Mouse (Mus musculus): ENCODE measurements around the gene Dhx16. TPM values are rescaled to one million over a fixed set of nuclear protein-coding genes. Genes with fewer than 3 reads are reported as not detected.

Dhx16 gene
- total RNA-seq, 2 experiments from 2014 or later = 43.3 to 48.3 TPM

GRCm38 (mm10) chr17:35859371-35859770 is 20.2 kb upstream of the Dhx16 start:
- no peak for DNase-seq (ENCODE audit: low spot score in 2 of 2)

- no peak for DNase-seq (ENCODE audit: low spot score in 2 of 2)
These were observed 19.8 kb upstream of the Dhx16 start for GRCm38 (mm10) chr17:35859835-35860234.

GRCm38 (mm10) chr17:35860831-35861197 is 18.8 kb upstream of the Dhx16 start:
- DNase-seq (ENCODE audit: low spot score in 2 of 2) = no peak

- DNase-seq (ENCODE audit: low spot score in 2 of 2) = peak; percentile 87 to 91
These were observed 18.3 kb upstream of the Dhx16 start, which contains the start of gene Nrm for GRCm38 (mm10) chr17:35861198-35861857. Gene Nrm (plus strand): TSS chr17:35861318.

GRCm38 (mm10) chr17:35864832-35865353 is 14.7 kb upstream of the Dhx16 start:
- no peak for DNase-seq (ENCODE audit: low spot score in 2 of 2)

GRCm38 (mm10) chr17:35865481-35866280 is 13.9 kb upstream of the Dhx16 start, which contains the start of gene Ppp1r18:
Gene Ppp1r18 (plus strand): TSS chr17:35865593.
- peak; percentile 65 to 70 for DNase-seq (ENCODE audit: low spot score in 2 of 2)

GRCm38 (mm10) chr17:35866281-35866831 is 13.3 kb upstream of the Dhx16 start:
- peak; percentile 77 for DNase-seq (ENCODE audit: low spot score in 2 of 2)

- DNase-seq (ENCODE audit: low spot score in 2 of 2) = peak; percentile 52 to 54
These were observed 12.4 kb upstream of the Dhx16 start for GRCm38 (mm10) chr17:35866911-35867890.

GRCm38 (mm10) chr17:35868165-35868820 is 11.3 kb upstream of the Dhx16 start:
- peak in 1 of 2 experiments; percentile 40 for DNase-seq (ENCODE audit: low spot score in 2 of 2)

GRCm38 (mm10) chr17:35868961-35869345 is 10.7 kb upstream of the Dhx16 start:
- DNase-seq (ENCODE audit: low spot score in 2 of 2) = peak in 1 of 2 experiments; percentile 13

- peak; percentile 45 to 55 for DNase-seq (ENCODE audit: low spot score in 2 of 2)
These were observed 10.1 kb upstream of the Dhx16 start for GRCm38 (mm10) chr17:35869346-35870067.

GRCm38 (mm10) chr17:35870151-35870883 is 9.3 kb upstream of the Dhx16 start:
- peak; percentile 65 for DNase-seq (ENCODE audit: low spot score in 2 of 2)

- DNase-seq (ENCODE audit: low spot score in 2 of 2) = peak; percentile 24 to 51
These were observed 8.5 kb upstream of the Dhx16 start for GRCm38 (mm10) chr17:35870884-35871696.

- DNase-seq (ENCODE audit: low spot score in 2 of 2) = peak; percentile 95 to 98
These were observed 5.7 kb upstream of the Dhx16 start for GRCm38 (mm10) chr17:35873774-35874519.

GRCm38 (mm10) chr17:35874721-35875120 is 4.9 kb upstream of the Dhx16 start:
- DNase-seq (ENCODE audit: low spot score in 2 of 2) = no peak

GRCm38 (mm10) chr17:35882924-35883323 is 3.3 kb downstream of the Dhx16 start:
- no peak for DNase-seq (ENCODE audit: low spot score in 2 of 2)

GRCm38 (mm10) chr17:35883777-35884176 is 4.2 kb downstream of the Dhx16 start:
- no peak for DNase-seq (ENCODE audit: low spot score in 2 of 2)

Measured in adrenal gland, adult 18-20 months (tissue).